8 mouse cellular contexts compared by ENCODE assay signal in the genomic region with DNA sequence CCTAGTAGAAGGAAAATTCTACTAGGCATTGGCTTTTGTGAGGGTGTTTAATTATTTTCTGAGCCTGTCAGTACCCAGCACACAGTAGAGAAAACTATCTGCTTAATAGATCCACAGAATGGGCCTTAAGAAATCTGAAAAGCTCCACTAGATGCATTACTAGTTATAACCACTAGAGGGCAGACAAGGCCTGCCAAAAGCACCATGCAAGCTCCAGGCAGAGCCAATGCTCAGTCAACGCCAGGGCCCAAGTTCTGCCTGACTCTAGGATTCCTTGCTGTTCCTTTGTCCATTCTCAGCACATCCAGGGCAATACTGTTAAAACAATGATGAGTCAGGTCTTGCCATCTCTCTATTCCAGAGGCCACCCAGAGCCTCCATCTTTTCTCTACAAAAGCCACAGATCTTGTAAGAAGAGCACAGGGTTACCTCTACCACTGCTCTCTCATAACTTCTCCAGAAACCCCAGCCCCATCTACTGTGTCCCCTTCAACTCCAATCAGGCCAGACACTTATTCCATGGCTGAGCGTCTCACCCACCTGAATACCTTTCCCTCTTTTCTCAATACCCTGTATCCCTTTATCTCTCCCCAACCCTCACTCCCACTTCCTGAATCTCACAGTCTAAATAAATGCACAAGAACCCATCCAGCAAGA.
A peak's percentile ranks its signal among the peaks of the same experiment; 100 is the strongest.
DNase-seq lines count a peak whose midpoint lies in the region; ATAC-seq and TF ChIP-seq lines count a peak whose summit lies in the region.

No protein-coding gene starts in this region.

- H3K9ac ChIP-seq in embryonic facial prominence, embryonic 13.5 days, result no peak overlapping the region
- no peak overlapping the region for H3K9ac ChIP-seq in hindbrain, postnatal 0 days (replicated peaks; ENCODE audit: low read length)

- 32% methylated on average over 2 of the region's 2 CpGs for WGBS in embryonic facial prominence, embryonic 13.5 days
- WGBS in hindbrain, postnatal 0 days, result 41% methylated on average over 2 of the region's 2 CpGs

- ATAC-seq in embryonic facial prominence, embryonic 13.5 days (ENCODE audit: insufficient number of reproducible peaks, insufficient read depth, low FRiP score, low TSS enrichment, low read depth), result 0 out of 2 replicates have a peak, but pooled peaks have one; percentile 16
- ATAC-seq in hindbrain, postnatal 0 days, result peak; percentile 57; the same call in 1 of the 2 replicates

- peaks cover 46% of the 10 kb centered on the region for H3K27me3 ChIP-seq in embryonic facial prominence, embryonic 13.5 days
- no peaks in the 10 kb centered on the region for H3K27me3 ChIP-seq in hindbrain, postnatal 0 days (ENCODE audit: insufficient read depth, low read length)

- H3K4me1 ChIP-seq in bone marrow macrophage, adult 2 months (ENCODE audit: control insufficient read depth, insufficient read depth, low read length), result no peaks in the 10 kb centered on the region
- H3K4me1 ChIP-seq in embryonic facial prominence, embryonic 13.5 days, result no peaks in the 10 kb centered on the region
- no peaks in the 10 kb centered on the region for H3K4me1 ChIP-seq in hindbrain, postnatal 0 days (ENCODE audit: insufficient read depth, low read length)

- no peak overlapping the region for H3K27ac ChIP-seq in bone marrow macrophage, adult 2 months (ENCODE audit: insufficient read depth, low read depth, low read length)
- H3K27ac ChIP-seq in embryonic facial prominence, embryonic 13.5 days, result no peak overlapping the region
- H3K27ac ChIP-seq in hindbrain, postnatal 0 days, result no peak overlapping the region

- TF ChIP-seq CTCF in bone marrow macrophage, adult 2 months (IDR thresholded peaks at IDR 0.05; ENCODE audit: low read depth, low read length), result peak; percentile 64
- peak; percentile 95 for TF ChIP-seq CTCF in hindbrain, postnatal 0 days (IDR thresholded peaks at IDR 0.05; ENCODE audit: low read depth)

- no peak overlapping the region for H3K4me3 ChIP-seq in bone marrow macrophage, adult 2 months (ENCODE audit: insufficient read depth, low read length)
- no peak overlapping the region for H3K4me3 ChIP-seq in embryonic facial prominence, embryonic 13.5 days
- H3K4me3 ChIP-seq in hindbrain, postnatal 0 days (ENCODE audit: low read length), result no peak overlapping the region

- no peak for TF ChIP-seq POLR2A in bone marrow macrophage, adult 2 months (IDR thresholded peaks at IDR 0.05; ENCODE audit: borderline replicate concordance, low read depth, low read length)

- peak; percentile 28 for DNase-seq in adrenal gland, postnatal 10 days
- DNase-seq in adrenal gland, postnatal 4 days (ENCODE audit: low spot score in 2 of 2), result no peak
- peak; percentile 22 for DNase-seq in 3134 (ENCODE audit: extremely low read depth, insufficient read length, low spot score)
- peak; percentile 90 for DNase-seq in hindbrain, postnatal 0 days (ENCODE audit: low spot score)
- DNase-seq in lung, postnatal 10 days, result peak; percentile 30
- peak; percentile 39 to 52 for DNase-seq in right cerebral cortex, postnatal 10 days (ENCODE audit: low spot score in 2 of 2)

- H3K4me2 ChIP-seq in embryonic facial prominence, embryonic 13.5 days, result no peak overlapping the region
- no peak overlapping the region for H3K4me2 ChIP-seq in hindbrain, postnatal 0 days (ENCODE audit: low read depth, low read length)

- H3K9me3 ChIP-seq in embryonic facial prominence, embryonic 13.5 days, result no peaks in the 10 kb centered on the region
- no peaks in the 10 kb centered on the region for H3K9me3 ChIP-seq in hindbrain, postnatal 0 days (ENCODE audit: low read length)

- H3K36me3 ChIP-seq in embryonic facial prominence, embryonic 13.5 days, result no peaks in the 10 kb centered on the region
- no peaks in the 10 kb centered on the region for H3K36me3 ChIP-seq in hindbrain, postnatal 0 days (ENCODE audit: insufficient read depth, low read length)

Comparison
In these comparisons a context has a peak if more than half of its experiments do, and no peak if none do; other contexts are left out.
1. DNase-seq: peak in adrenal gland, postnatal 10 days (single experiment), 3134 (single experiment), hindbrain, postnatal 0 days (single experiment), lung, postnatal 10 days (single experiment) and right cerebral cortex, postnatal 10 days (2 of 2); none in adrenal gland, postnatal 4 days (0 of 2).